Mouse (Mus musculus) limb, embryonic 13.5 days (tissue): ENCODE measurements at regions not wholly inside any gene's neighbourhood (a gene's known extent, or its start where the extent isn't known, plus 50 kb on each side); places are given as distances from the start of the nearest gene placed in this dataset.

ENCODE experiments used
- ATAC-seq: fragments of 200-750 bp; cut with Nextera tagmentation; 2 replicates; pipeline ENCODE4 v1.8.0; 2017; ENCODE audit warnings: low read depth, moderate number of reproducible peaks, moderate TSS enrichment; ENCODE audit not compliant: low FRiP score
- H3K27ac ChIP-seq: fragments of 300-500 bp; sonication (generic); 2 replicates; pipeline ENCODE4 v1.5.1; 2015; ENCODE audit warnings: inconsistent platforms, mild to moderate bottlenecking, moderate library complexity
- H3K27me3 ChIP-seq: fragments of 300-500 bp; sonication (generic); 2 replicates; pipeline ENCODE4 v1.6.1; 2015; ENCODE audit warnings: mild to moderate bottlenecking, inconsistent platforms
- H3K36me3 ChIP-seq: fragments of 300-500 bp; sonication (generic); 2 replicates; pipeline ENCODE4 v1.6.1; 2015; ENCODE audit warnings: inconsistent platforms, mild to moderate bottlenecking, moderate library complexity
- H3K4me1 ChIP-seq: fragments of 300-500 bp; sonication (generic); 2 replicates; pipeline ENCODE4 v1.6.1; 2015; ENCODE audit warnings: inconsistent platforms
- H3K4me2 ChIP-seq: fragments of 300-500 bp; sonication (generic); replicated peaks from 2 replicates; pipeline ENCODE4 v1.6.1; 2015; ENCODE audit warnings: inconsistent platforms, mild to moderate bottlenecking, moderate library complexity
- H3K4me3 ChIP-seq: fragments of 300-500 bp; sonication (generic); 2 replicates; pipeline ENCODE4 v1.5.1; 2015; ENCODE audit warnings: moderate library complexity, mild to moderate bottlenecking, inconsistent platforms
- H3K9ac ChIP-seq: fragments of 300-500 bp; sonication (generic); 2 replicates; pipeline ENCODE4 v1.6.1; 2015; ENCODE audit warnings: mild to moderate bottlenecking, inconsistent platforms
- H3K9me3 ChIP-seq: fragments of 300-500 bp; sonication (generic); 2 replicates; pipeline ENCODE4 v1.6.1; 2016; ENCODE audit warnings: inconsistent platforms
- WGBS: fragments of 180-500 bp; shearing (Covaris S2); methylation state at CpG from one replicate; pipeline ENCODE4 v1.1.7; 2015; 5-methylcytosine and 5-hydroxymethylcytosine counted together

GRCm38 (mm10) chr4:47598216-47598615, 123.8 kb downstream of the Sec61b start:
- no peaks in the 10 kb centered on the region for H3K36me3 ChIP-seq
- WGBS: 25% methylated on average over 2 of the region's 2 CpGs
- ATAC-seq: no peak
- H3K27ac ChIP-seq: no peak overlapping the region
- no peak overlapping the region for H3K4me2 ChIP-seq
- H3K4me3 ChIP-seq: no peak overlapping the region
- no peak overlapping the region for H3K9ac ChIP-seq
- H3K9me3 ChIP-seq: no peaks in the 10 kb centered on the region
- peaks cover 10% of the 10 kb centered on the region for H3K4me1 ChIP-seq
- no peaks in the 10 kb centered on the region for H3K27me3 ChIP-seq

- Histone ChIP-seq H3K4me1 (peaks cover 21% of the 10 kb centered on the region), H3K36me3 (no peaks in the 10 kb centered on the region), H3K4me2 (no peak overlapping the region), H3K9me3 (no peaks in the 10 kb centered on the region), H3K4me3 (no peak overlapping the region), H3K27me3 (no peaks in the 10 kb centered on the region), H3K9ac (no peak overlapping the region), H3K27ac (no peak overlapping the region)
- no peak for ATAC-seq
- WGBS: 74% methylated on average over 10 of the region's 10 CpGs
These were observed 127.0 kb downstream of the Sec61b start for GRCm38 (mm10) chr4:47601301-47602070.

GRCm38 (mm10) chr4:47603378-47603777, 128.9 kb downstream of the Sec61b start:
- Histone ChIP-seq H3K4me3 (peak overlapping the region; percentile 24), H3K9ac (peak overlapping the region; percentile 58), H3K36me3 (no peaks in the 10 kb centered on the region), H3K27me3 (no peaks in the 10 kb centered on the region), H3K27ac (peak overlapping the region; percentile 90), H3K4me1 (peaks cover 21% of the 10 kb centered on the region), H3K4me2 (peak overlapping the region; percentile 61), H3K9me3 (no peaks in the 10 kb centered on the region)
- 42% methylated on average over 6 of the region's 6 CpGs for WGBS
- ATAC-seq: no peak

GRCm38 (mm10) chr4:47603847-47604397, 129.5 kb downstream of the Sec61b start:
- H3K4me2 ChIP-seq: peak overlapping the region; percentile 61
- peak overlapping the region; percentile 58; the same call in 1 of the 2 replicates for H3K9ac ChIP-seq
- no peaks in the 10 kb centered on the region for H3K9me3 ChIP-seq
- peak overlapping the region; percentile 90; the same call in 1 of the 2 replicates for H3K27ac ChIP-seq
- H3K27me3 ChIP-seq: no peaks in the 10 kb centered on the region
- peaks cover 25% of the 10 kb centered on the region for H3K4me1 ChIP-seq
- WGBS: 18% methylated on average over 14 of the region's 14 CpGs
- peak overlapping the region; percentile 24 for H3K4me3 ChIP-seq
- ATAC-seq: peak; percentile 86
- no peaks in the 10 kb centered on the region for H3K36me3 ChIP-seq

- H3K4me1 ChIP-seq: peaks cover 27% of the 10 kb centered on the region
- H3K4me3 ChIP-seq: no peak overlapping the region
- no peaks in the 10 kb centered on the region for H3K9me3 ChIP-seq
- no peak overlapping the region for H3K9ac ChIP-seq
- no peak overlapping the region for H3K4me2 ChIP-seq
- WGBS: 75% methylated on average over 4 of the region's 4 CpGs
- no peaks in the 10 kb centered on the region for H3K27me3 ChIP-seq
- no peak for ATAC-seq
- H3K27ac ChIP-seq: no peak overlapping the region
- H3K36me3 ChIP-seq: no peaks in the 10 kb centered on the region
These were observed 131.2 kb downstream of the Sec61b start for GRCm38 (mm10) chr4:47605676-47606075.

- 48% methylated on average over 5 of the region's 5 CpGs for WGBS
- Histone ChIP-seq H3K36me3 (no peaks in the 10 kb centered on the region), H3K4me2 (no peak overlapping the region), H3K9me3 (no peaks in the 10 kb centered on the region), H3K27me3 (no peaks in the 10 kb centered on the region), H3K4me3 (no peak overlapping the region), H3K9ac (no peak overlapping the region), H3K4me1 (peaks cover 20% of the 10 kb centered on the region), H3K27ac (no peak overlapping the region)
- no peak for ATAC-seq
These were observed 134.2 kb downstream of the Sec61b start for GRCm38 (mm10) chr4:47608673-47609072.

GRCm38 (mm10) chr4:47610913-47611312, 136.5 kb downstream of the Sec61b start:
- no peak overlapping the region for H3K4me2 ChIP-seq
- H3K27ac ChIP-seq: no peak overlapping the region
- 40% methylated on average over 5 of the region's 5 CpGs for WGBS
- ATAC-seq: no peak
- H3K9ac ChIP-seq: no peak overlapping the region
- H3K4me3 ChIP-seq: no peak overlapping the region
- peaks cover 13% of the 10 kb centered on the region for H3K4me1 ChIP-seq
- H3K27me3 ChIP-seq: no peaks in the 10 kb centered on the region
- H3K9me3 ChIP-seq: no peaks in the 10 kb centered on the region
- no peaks in the 10 kb centered on the region for H3K36me3 ChIP-seq

GRCm38 (mm10) chr4:47616525-47616924, 142.1 kb downstream of the Sec61b start:
- H3K4me2 ChIP-seq: no peak overlapping the region
- 76% methylated on average over 3 of the region's 3 CpGs for WGBS
- H3K27me3 ChIP-seq: no peaks in the 10 kb centered on the region
- no peak overlapping the region for H3K9ac ChIP-seq
- H3K36me3 ChIP-seq: no peaks in the 10 kb centered on the region
- H3K4me1 ChIP-seq: no peaks in the 10 kb centered on the region
- H3K9me3 ChIP-seq: no peaks in the 10 kb centered on the region
- ATAC-seq: no peak
- no peak overlapping the region for H3K4me3 ChIP-seq
- H3K27ac ChIP-seq: no peak overlapping the region

- Histone ChIP-seq H3K4me1 (no peaks in the 10 kb centered on the region), H3K27me3 (no peaks in the 10 kb centered on the region), H3K9ac (no peak overlapping the region), H3K4me2 (no peak overlapping the region), H3K36me3 (no peaks in the 10 kb centered on the region), H3K9me3 (no peaks in the 10 kb centered on the region), H3K4me3 (no peak overlapping the region), H3K27ac (no peak overlapping the region)
- WGBS: 72% methylated on average over 3 of the region's 3 CpGs
- no peak for ATAC-seq
These were observed 146.2 kb downstream of the Sec61b start for GRCm38 (mm10) chr4:47620700-47621099.

GRCm38 (mm10) chr4:47622851-47623743, 148.6 kb downstream of the Sec61b start:
- no peak overlapping the region for H3K27ac ChIP-seq
- ATAC-seq: no peak
- no peak overlapping the region for H3K9ac ChIP-seq
- no peak overlapping the region for H3K4me2 ChIP-seq
- H3K4me3 ChIP-seq: no peak overlapping the region
- no peaks in the 10 kb centered on the region for H3K36me3 ChIP-seq
- 84% methylated on average over 13 of the region's 13 CpGs for WGBS
- H3K4me1 ChIP-seq: no peaks in the 10 kb centered on the region
- no peaks in the 10 kb centered on the region for H3K9me3 ChIP-seq
- H3K27me3 ChIP-seq: no peaks in the 10 kb centered on the region

GRCm38 (mm10) chr4:47630006-47630405, 155.5 kb downstream of the Sec61b start:
- Histone ChIP-seq H3K4me3 (no peak overlapping the region), H3K27me3 (no peaks in the 10 kb centered on the region), H3K4me2 (no peak overlapping the region), H3K27ac (no peak overlapping the region), H3K9ac (no peak overlapping the region), H3K36me3 (no peaks in the 10 kb centered on the region), H3K4me1 (no peaks in the 10 kb centered on the region), H3K9me3 (no peaks in the 10 kb centered on the region)
- ATAC-seq: no peak
- WGBS: 69% methylated on average over 8 of the region's 8 CpGs

- WGBS: 69% methylated on average over 1 of the region's 1 CpGs
- Histone ChIP-seq H3K36me3 (no peaks in the 10 kb centered on the region), H3K4me2 (no peak overlapping the region), H3K27ac (no peak overlapping the region), H3K9ac (no peak overlapping the region), H3K4me1 (no peaks in the 10 kb centered on the region), H3K4me3 (no peak overlapping the region), H3K9me3 (no peaks in the 10 kb centered on the region), H3K27me3 (no peaks in the 10 kb centered on the region)
- ATAC-seq: no peak
These were observed 156.0 kb downstream of the Sec61b start for GRCm38 (mm10) chr4:47630427-47630826.
